Mouse (Mus musculus): ENCODE data around the gene C130079G13Rik. TPM values are rescaled to one million over a fixed set of nuclear protein-coding genes. Genes with fewer than 3 reads are reported as not detected.
"Not testable (repeated sequence)": the region's sequence is repeated elsewhere in the genome, so short reads cannot be mapped to it uniquely, and the experiment has no call there.

C130079G13Rik gene
- not detected for total RNA-seq (2021)

GRCm38 (mm10) chr3:59924914-59925313, at the start of gene C130079G13Rik:
Gene C130079G13Rik, plus strand, starts transcription at chr3:59925214.
- no peak for DNase-seq (ENCODE audit: low spot score in 2 of 2)
- intact Hi-C loops (cut with DNase I): no loop called here

- DNase-seq (ENCODE audit: low spot score in 2 of 2): not testable (repeated sequence)
- intact Hi-C loops (cut with DNase I): loop anchor here (10.0 kb wide), 1 partner anchor 737 kb away; no protein-coding TSS in a partner anchor
These were observed 47.4 kb upstream of the C130079G13Rik start for GRCm38 (mm10) chr3:59877601-59878000.

GRCm38 (mm10) chr3:59879801-59880554, 45.0 kb upstream of the C130079G13Rik start:
- DNase-seq (ENCODE audit: low spot score in 2 of 2): not testable (repeated sequence)
- intact Hi-C loops (cut with DNase I): loop anchor here (10.0 kb wide), 1 partner anchor 735 kb away; no protein-coding TSS in a partner anchor

GRCm38 (mm10) chr3:59893276-59893675, 31.7 kb upstream of the C130079G13Rik start:
- intact Hi-C loops (cut with DNase I): no loop called here
- no peak for DNase-seq (ENCODE audit: low spot score in 2 of 2)

GRCm38 (mm10) chr3:59934621-59935020, 9.6 kb downstream of the C130079G13Rik start:
- no peak for DNase-seq (ENCODE audit: low spot score in 2 of 2)
- intact Hi-C loops (cut with DNase I): no loop called here

- no peak for DNase-seq (ENCODE audit: low spot score in 2 of 2)
- intact Hi-C loops (cut with DNase I): no loop called here
These were observed 22.4 kb downstream of the C130079G13Rik start for GRCm38 (mm10) chr3:59947294-59947950.

GRCm38 (mm10) chr3:59970891-59971290, 45.9 kb downstream of the C130079G13Rik start:
- intact Hi-C loops (cut with DNase I): no loop called here
- no peak for DNase-seq (ENCODE audit: low spot score in 2 of 2)

GRCm38 (mm10) chr3:59974591-59974990, 49.6 kb downstream of the C130079G13Rik start:
- intact Hi-C loops (cut with DNase I): no loop called here
- no peak for DNase-seq (ENCODE audit: low spot score in 2 of 2)

Other genes starting within 250 kb of the C130079G13Rik start
- gene Gm5538, start 195.4 kb upstream of the C130079G13Rik start, total RNA-seq (2021): not detected
- not detected for gene Gm8298, start 64.2 kb upstream of the C130079G13Rik start, total RNA-seq (2021)
- not detected for gene Aadacl2, start 81.5 kb downstream of the C130079G13Rik start, total RNA-seq (2021)
- not detected for gene Aadac, start 100.5 kb downstream of the C130079G13Rik start, total RNA-seq (2021)
- not detected for gene Sucnr1, start 156.7 kb downstream of the C130079G13Rik start, total RNA-seq (2021)